Mouse (Mus musculus) kidney, adult 2 months (tissue): ENCODE measurements at regions not wholly inside any gene's neighbourhood (a gene's known extent, or its start where the extent isn't known, plus 50 kb on each side); places are given as distances from the start of the nearest gene placed in this dataset.

ENCODE experiments used
- CTCF ChIP-seq: fragments of 200-500 bp; conservative IDR thresholded peaks from 2 replicates; pipeline ENCODE4 v1.5.1; 2011; ENCODE audit warnings: low read depth, mild to moderate bottlenecking, control low read depth, low read length, moderate library complexity, mixed read lengths; ENCODE audit not compliant: insufficient read depth, insufficient read length
- POLR2A ChIP-seq: fragments of 200-500 bp; IDR thresholded peaks from one replicate; pipeline ENCODE4 v1.6.1; 2011; ENCODE audit warnings: low read depth, low read length, control low read depth

- no peak for TF ChIP-seq CTCF
- TF ChIP-seq POLR2A, result no peak
These were observed 71.4 kb upstream of the Klf9 start for GRCm38 (mm10) chr19:23069656-23070055.
